In the genomic region with DNA sequence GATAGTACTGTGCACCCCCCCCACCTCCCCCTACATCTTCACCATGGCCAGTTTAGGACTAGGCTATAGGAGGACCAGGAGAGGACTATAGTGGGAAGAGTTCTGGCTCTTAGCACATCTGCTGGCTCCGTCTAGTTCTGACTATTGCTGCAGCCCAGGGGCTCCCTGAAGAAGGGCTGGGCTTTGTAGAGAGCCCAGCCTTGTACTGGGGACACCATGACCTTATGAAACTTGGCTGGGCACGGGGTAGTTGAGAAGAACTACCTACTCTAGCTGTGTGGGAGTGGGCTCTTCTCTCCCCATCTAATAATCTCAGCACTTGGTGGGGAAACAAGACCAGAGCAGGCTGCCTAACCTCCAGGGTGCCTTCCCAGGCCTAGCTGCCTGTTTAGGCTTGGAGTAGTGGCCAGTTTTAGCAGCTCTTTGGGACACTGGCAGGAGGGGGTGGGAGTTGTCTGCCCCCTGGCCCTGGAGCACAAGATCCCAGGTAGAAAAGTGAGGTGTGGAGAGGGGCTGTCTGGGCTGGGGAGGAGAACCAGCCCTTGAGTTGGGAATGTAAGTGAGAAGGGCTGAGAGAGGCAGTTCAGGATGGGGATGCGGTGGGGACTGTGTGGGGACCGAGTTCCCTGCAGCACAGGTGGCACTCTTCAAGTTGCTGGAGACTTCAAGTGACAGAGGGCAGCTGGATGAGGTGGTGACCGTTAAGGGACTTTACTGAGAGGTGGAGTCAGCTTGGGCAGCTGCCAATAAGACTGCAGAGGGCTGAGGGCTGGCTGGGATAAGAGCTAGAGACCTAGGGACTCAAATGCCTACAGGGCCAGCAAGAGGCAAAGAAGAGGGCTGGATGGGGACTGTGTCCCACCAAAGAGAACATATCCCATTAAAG, we compare ENCODE assay signal across 17 mouse cellular contexts. TPM values are rescaled to one million over a fixed set of nuclear protein-coding genes. Genes with fewer than 3 reads are reported as not detected.
DNase-seq lines count a peak whose midpoint lies in the region; ATAC-seq and TF ChIP-seq lines count a peak whose summit lies in the region.
"Had no signal": no experiment of that assay in that cellular context is flagged by ENCODE, and none has a peak within 500 bp of the region (broad histone marks: within the 10 kb centered on the region; RNA-seq: fewer than 3 reads in every experiment).

No protein-coding gene starts in this region.

- H3K4me3 ChIP-seq in gastrocnemius, adult 2 months = no peak overlapping the region
- H3K4me3 ChIP-seq in midbrain, embryonic 10.5 days = no peak overlapping the region
- no peak overlapping the region for H3K4me3 ChIP-seq in midbrain, embryonic 15.5 days
- H3K4me3 ChIP-seq in intestine, postnatal 0 days (ENCODE audit: low read depth, low read length) = no peak overlapping the region
- H3K4me3 ChIP-seq: limb, embryonic 15.5 days had no signal

- peak overlapping the region; percentile 51; the same call in 1 of the 2 replicates for H3K27ac ChIP-seq in gastrocnemius, adult 2 months
- peak overlapping the region; percentile 14; the same call in 1 of the 2 replicates for H3K27ac ChIP-seq in midbrain, embryonic 10.5 days (replicated peaks)
- H3K27ac ChIP-seq in midbrain, embryonic 15.5 days = no peak overlapping the region
- H3K27ac ChIP-seq in intestine, postnatal 0 days (ENCODE audit: low read depth, low read length) = no peak overlapping the region
- H3K27ac ChIP-seq: limb, embryonic 15.5 days had no signal

- H3K36me3 ChIP-seq in midbrain, embryonic 10.5 days = peaks cover 92% of the 10 kb centered on the region
- peaks cover 39% of the 10 kb centered on the region for H3K36me3 ChIP-seq in midbrain, embryonic 15.5 days (replicated peaks)
- H3K36me3 ChIP-seq in intestine, postnatal 0 days (ENCODE audit: control insufficient read depth, insufficient read depth) = no peaks in the 10 kb centered on the region

- intact Hi-C loops in gastrocnemius, adult 2 months (cut with DNase I) = no loop called here
- intact Hi-C loops in heart, postnatal 36 days (cut with DNase I) = no loop called here

- H3K4me2 ChIP-seq in midbrain, embryonic 15.5 days = no peak overlapping the region
- H3K4me2 ChIP-seq in intestine, postnatal 0 days (replicated peaks; ENCODE audit: low read depth) = no peak overlapping the region
- H3K4me2 ChIP-seq: limb, embryonic 15.5 days had no signal

- WGBS in midbrain, embryonic 10.5 days = 69% methylated on average over 5 of the region's 5 CpGs
- WGBS in midbrain, embryonic 15.5 days = 72% methylated on average over 5 of the region's 5 CpGs
- WGBS in intestine, postnatal 0 days = 58% methylated on average over 5 of the region's 5 CpGs

- ATAC-seq in midbrain, embryonic 15.5 days (replicated peaks) = no peak
- no peak for ATAC-seq in erythroblast, adult 5-6 weeks (replicated peaks; ENCODE audit: low FRiP score, poor library complexity, severe bottlenecking)
- ATAC-seq in intestine, postnatal 0 days = no peak
- ATAC-seq: midbrain, embryonic 16.5 days; Patski had no signal

- no peak for TF ChIP-seq CTCF in gastrocnemius, adult 2 months (IDR thresholded peaks at IDR 0.05)
- TF ChIP-seq CTCF in intestine, postnatal 0 days (IDR thresholded peaks at IDR 0.05; ENCODE audit: low read depth) = no peak

- peaks cover 25% of the 10 kb centered on the region for H3K4me1 ChIP-seq in midbrain, embryonic 10.5 days
- no peaks in the 10 kb centered on the region for H3K4me1 ChIP-seq in midbrain, embryonic 15.5 days
- no peaks in the 10 kb centered on the region for H3K4me1 ChIP-seq in intestine, postnatal 0 days (replicated peaks; ENCODE audit: control insufficient read depth, insufficient read depth, low read length)

- no peaks in the 10 kb centered on the region for H3K27me3 ChIP-seq in midbrain, embryonic 10.5 days (ENCODE audit: low read depth, poor library complexity, severe bottlenecking)
- H3K27me3 ChIP-seq in midbrain, embryonic 15.5 days (replicated peaks) = no peaks in the 10 kb centered on the region
- no peaks in the 10 kb centered on the region for H3K27me3 ChIP-seq in intestine, postnatal 0 days (replicated peaks; ENCODE audit: control insufficient read depth, insufficient read depth, low read length)
- H3K27me3 ChIP-seq: limb, embryonic 15.5 days; Patski had no signal

- H3K9ac ChIP-seq in midbrain, embryonic 15.5 days = no peak overlapping the region
- no peak overlapping the region for H3K9ac ChIP-seq in intestine, postnatal 0 days (ENCODE audit: low read depth, low read length)
- H3K9ac ChIP-seq: limb, embryonic 15.5 days had no signal

- H3K9me3 ChIP-seq in midbrain, embryonic 10.5 days (replicated peaks) = peaks cover 7% of the 10 kb centered on the region; the same call in 1 of the 2 replicates
- H3K9me3 ChIP-seq in midbrain, embryonic 15.5 days = no peaks in the 10 kb centered on the region
- no peaks in the 10 kb centered on the region for H3K9me3 ChIP-seq in intestine, postnatal 0 days (ENCODE audit: control insufficient read depth)
- H3K9me3 ChIP-seq: limb, embryonic 15.5 days had no signal

- DNase-seq in gastrocnemius, adult 2 months = no peak
- no peak for DNase-seq in gastrocnemius, postnatal 10 days
- DNase-seq in midbrain, embryonic 10.5 days (ENCODE audit: low spot score) = no peak
- DNase-seq in heart, postnatal 36 days = peak; percentile 51 to 53
- DNase-seq in thymus, postnatal 25 days = no peak
- DNase-seq: adrenal gland, postnatal 10 days; thymus, postnatal 14 days had no signal

RNA-seq across cellular contexts. Expression of gene Vash1, which starts 14.2 kb away (rescaled TPM):
- total RNA-seq in gastrocnemius, adult 2 months (2021) = 1 to 10 TPM; 4.0 to 6.9 TPM
- total RNA-seq in gastrocnemius, postnatal 10 days (2021) = 10 to 100 TPM; 29.9 to 34.5 TPM
- polyA plus RNA-seq in midbrain, embryonic 10.5 days (2016; fragmentation: Nextera tagmentation; extraction: Ambion mirVana) = 17.5 and 22.3 TPM in 2 replicates
- polyA plus RNA-seq in midbrain, embryonic 15.5 days (2015; fragmentation: Nextera tagmentation; extraction: Ambion mirVana) = 36.6 and 41.6 TPM in 2 replicates
- total RNA-seq in heart, postnatal 36 days (2021) = 10 to 100 TPM; 14.0 to 17.0 TPM
- not detected in 2 replicates for total RNA-seq in erythroblast, adult 5-6 weeks (2015; ENCODE audit: low replicate concordance)
- total RNA-seq in erythroblast, adult 5-6 weeks (2017; ENCODE audit: low replicate concordance) = not detected in 2 replicates
- polyA plus RNA-seq in intestine, postnatal 0 days (2015; fragmentation: Nextera tagmentation; extraction: Ambion mirVana) = 4.1 and 5.4 TPM in 2 replicates

RNA-seq across cellular contexts. Expression of gene Angel1, which starts 33.5 kb away (rescaled TPM):
- 1 to 10 TPM; 3.9 to 4.8 TPM for total RNA-seq in gastrocnemius, adult 2 months (2021)
- 1 to 10 TPM; 5.8 to 6.3 TPM for total RNA-seq in gastrocnemius, postnatal 10 days (2021)
- 14.4 and 16.0 TPM in 2 replicates for polyA plus RNA-seq in midbrain, embryonic 10.5 days (2016; fragmentation: Nextera tagmentation; extraction: Ambion mirVana)
- 11.5 and 12.8 TPM in 2 replicates for polyA plus RNA-seq in midbrain, embryonic 15.5 days (2015; fragmentation: Nextera tagmentation; extraction: Ambion mirVana)
- 1 to 10 TPM; 3.2 to 4.4 TPM for total RNA-seq in heart, postnatal 36 days (2021)
- total RNA-seq in erythroblast, adult 5-6 weeks (2015; ENCODE audit: low replicate concordance) = not detected in 2 replicates
- 0.09 and 0.14 TPM in 2 replicates for total RNA-seq in erythroblast, adult 5-6 weeks (2017; ENCODE audit: low replicate concordance)
- polyA plus RNA-seq in intestine, postnatal 0 days (2015; fragmentation: Nextera tagmentation; extraction: Ambion mirVana) = 1.6 and 2.2 TPM in 2 replicates

RNA-seq across cellular contexts. Expression of gene Lrrc74a, which starts 41.5 kb away (rescaled TPM):
- total RNA-seq in gastrocnemius, adult 2 months (2021) = not detected
- not detected for total RNA-seq in gastrocnemius, postnatal 10 days (2021)
- polyA plus RNA-seq in midbrain, embryonic 10.5 days (2016; fragmentation: Nextera tagmentation; extraction: Ambion mirVana) = not detected in 2 replicates
- not detected in 2 replicates for polyA plus RNA-seq in midbrain, embryonic 15.5 days (2015; fragmentation: Nextera tagmentation; extraction: Ambion mirVana)
- total RNA-seq in heart, postnatal 36 days (2021) = not detected
- total RNA-seq in erythroblast, adult 5-6 weeks (2015; ENCODE audit: low replicate concordance) = not detected in 2 replicates
- not detected in 2 replicates for total RNA-seq in erythroblast, adult 5-6 weeks (2017; ENCODE audit: low replicate concordance)
- polyA plus RNA-seq in intestine, postnatal 0 days (2015; fragmentation: Nextera tagmentation; extraction: Ambion mirVana) = not detected in 2 replicates
- total RNA-seq: adrenal gland, postnatal 10 days; hematopoietic stem cell, adult 5-6 weeks; layer of hippocampus, postnatal 10 days had no signal
- polyA plus RNA-seq: embryonic facial prominence, embryonic 14.5 days; frontal cortex, adult 2 months; limb, embryonic 15.5 days; midbrain, embryonic 16.5 days; Patski had no signal

Comparison
In these comparisons a context has a peak if more than half of its experiments do, and no peak if none do; other contexts are left out.
1. H3K27ac ChIP-seq: peak in gastrocnemius, adult 2 months (single experiment) and midbrain, embryonic 10.5 days (single experiment); none in midbrain, embryonic 15.5 days (single experiment) and intestine, postnatal 0 days (single experiment).
2. DNase-seq: peak in heart, postnatal 36 days (2 of 2); none in gastrocnemius, adult 2 months (single experiment), gastrocnemius, postnatal 10 days (single experiment), midbrain, embryonic 10.5 days (single experiment) and thymus, postnatal 25 days (single experiment).
3. RNA of gene Vash1, which starts 14.2 kb away (total RNA-seq): 29.9 to 34.5 TPM in gastrocnemius, postnatal 10 days, 14.0 to 17.0 TPM in heart, postnatal 36 days and 4.0 to 6.9 TPM in gastrocnemius, adult 2 months; not detected in erythroblast, adult 5-6 weeks; every median in the first group is over 4 times any median in the second.